Mouse (Mus musculus) liver, adult 2 months (tissue): ENCODE data around the gene Nfat5. TPM values are rescaled to one million over a fixed set of nuclear protein-coding genes. Genes with fewer than 3 reads are reported as not detected.

Source experiments
- DNase-seq: peaks from one replicate; pipeline ENCODE4 v3.0.0-alpha.2; 2011; ENCODE audit warnings: low read depth, low spot score; ENCODE audit errors: extremely low read depth
- H3K27ac ChIP-seq: fragments of 200-500 bp; replicated peaks from 2 replicates; pipeline ENCODE4 v1.5.1; 2012; ENCODE audit warnings: low read depth, mild to moderate bottlenecking, control low read depth, inconsistent platforms, low read length; ENCODE audit not compliant: insufficient read depth
- H3K27me3 ChIP-seq: fragments of 200-500 bp; 2 replicates; pipeline ENCODE4 v1.6.1; 2012; ENCODE audit warnings: mild to moderate bottlenecking, moderate library complexity, low read length, inconsistent platforms; ENCODE audit not compliant: control insufficient read depth, insufficient read depth
- H3K36me3 ChIP-seq: fragments of 200-500 bp; 2 replicates; pipeline ENCODE4 v1.6.1; 2012; ENCODE audit warnings: low read length, inconsistent platforms; ENCODE audit not compliant: control insufficient read depth, insufficient read depth
- H3K4me1 ChIP-seq: fragments of 200-500 bp; 2 replicates; pipeline ENCODE4 v1.6.1; 2011; ENCODE audit warnings: low read length; ENCODE audit not compliant: control insufficient read depth, insufficient read depth
- H3K4me3 ChIP-seq: fragments of 200-500 bp; 2 replicates; pipeline ENCODE4 v1.5.1; 2011; ENCODE audit warnings: low read depth, mild to moderate bottlenecking, control low read depth, low read length, moderate library complexity; ENCODE audit not compliant: insufficient read depth
- H3K79me2 ChIP-seq: fragments of 200-500 bp; 2 replicates; pipeline ENCODE4 v1.6.1; 2012; ENCODE audit warnings: inconsistent platforms, mild to moderate bottlenecking, low read length, moderate library complexity; ENCODE audit not compliant: control insufficient read depth, insufficient read depth
- H3K9ac ChIP-seq: fragments of 200-500 bp; 2 replicates; pipeline ENCODE4 v1.6.1; 2012; ENCODE audit warnings: low read depth, mild to moderate bottlenecking, control low read depth, inconsistent platforms, low read length
- CTCF ChIP-seq: fragments of 200-500 bp; IDR thresholded peaks from 2 replicates; pipeline ENCODE4 v1.5.1; 2011; ENCODE audit warnings: low read depth, low read length, control low read depth
- POLR2A ChIP-seq: fragments of 200-500 bp; IDR thresholded peaks from 2 replicates; pipeline ENCODE4 v1.6.1; 2011; ENCODE audit warnings: low read length, control low read depth; ENCODE audit not compliant: insufficient read depth; ENCODE audit errors: extremely low read depth
- WGBS: fragments of 180-500 bp; shearing (Covaris S2); methylation state at CpG from one replicate; pipeline ENCODE4 v1.1.7; 2018; 5-methylcytosine and 5-hydroxymethylcytosine counted together
- polyA plus RNA-seq: library from polyadenylated mRNA; depleted of rRNA; stranded (reverse); fragments of >200 nt; gene quantifications from 2 replicates; pipeline ENCODE4 v1.2.3, GENCODE M21; 2012
- total RNA-seq: library from RNA; depleted of rRNA; stranded (reverse); fragments of >200 nt; gene quantifications from 2 replicates; pipeline ENCODE4 v1.2.3, GENCODE M21; 2014

Gene Nfat5
- total and polyA plus RNA-seq, 2 experiments: 9.4 to 9.7 TPM

- H3K4me3 ChIP-seq: peak overlapping the region; percentile 95
- peaks cover 4% of the 10 kb centered on the region; the same call in 1 of the 2 replicates for H3K4me1 ChIP-seq
- H3K27me3 ChIP-seq: no peaks in the 10 kb centered on the region
- DNase-seq: no peak
- no peaks in the 10 kb centered on the region for H3K36me3 ChIP-seq
- H3K27ac ChIP-seq: peak overlapping the region; percentile 88
- H3K79me2 ChIP-seq: peaks cover 6% of the 10 kb centered on the region; the same call in 1 of the 2 replicates
- peak overlapping the region; percentile 94 for H3K9ac ChIP-seq
- TF ChIP-seq POLR2A: no peak
- no peak for TF ChIP-seq CTCF
- WGBS: 1% methylated on average over 75 of the region's 98 CpGs
Measured at GRCm38 (mm10) chr8:107293641-107294628, 665 bp downstream of the Nfat5 start.

- Histone ChIP-seq H3K4me1 (peaks cover 4% of the 10 kb centered on the region; the same call in 1 of the 2 replicates), H3K27me3 (no peaks in the 10 kb centered on the region), H3K9ac (no peak overlapping the region), H3K4me3 (no peak overlapping the region), H3K36me3 (no peaks in the 10 kb centered on the region), H3K79me2 (peaks cover 6% of the 10 kb centered on the region; the same call in 1 of the 2 replicates), H3K27ac (no peak overlapping the region)
- no peak for DNase-seq
- WGBS: 96% methylated on average over 1 of the region's 1 CpGs
- TF ChIP-seq CTCF (no peak), POLR2A (no peak)
Measured at GRCm38 (mm10) chr8:107295450-107295849, 2.2 kb downstream of the Nfat5 start.

GRCm38 (mm10) chr8:107311876-107312275 lies 18.6 kb downstream of the Nfat5 start:
- H3K9ac ChIP-seq: no peak overlapping the region
- TF ChIP-seq POLR2A: no peak
- TF ChIP-seq CTCF: no peak
- no peak overlapping the region for H3K27ac ChIP-seq
- DNase-seq: peak; percentile 89
- H3K4me3 ChIP-seq: no peak overlapping the region
- H3K27me3 ChIP-seq: no peaks in the 10 kb centered on the region
- peaks cover 15% of the 10 kb centered on the region for H3K4me1 ChIP-seq
- H3K79me2 ChIP-seq: peaks cover 17% of the 10 kb centered on the region; the same call in 1 of the 2 replicates
- no peaks in the 10 kb centered on the region for H3K36me3 ChIP-seq

- peak; percentile 75 for DNase-seq
- H3K27me3 ChIP-seq: no peaks in the 10 kb centered on the region
- no peak overlapping the region for H3K9ac ChIP-seq
- H3K27ac ChIP-seq: no peak overlapping the region
- peaks cover 5% of the 10 kb centered on the region for H3K4me1 ChIP-seq
- H3K36me3 ChIP-seq: no peaks in the 10 kb centered on the region
- TF ChIP-seq CTCF (peak; percentile 74; the same call in 1 of the 2 replicates), POLR2A (no peak)
- H3K79me2 ChIP-seq: peaks cover 5% of the 10 kb centered on the region; the same call in 1 of the 2 replicates
- H3K4me3 ChIP-seq: no peak overlapping the region
- 3% methylated on average over 1 of the region's 1 CpGs for WGBS
Measured at GRCm38 (mm10) chr8:107324142-107324541, 30.9 kb downstream of the Nfat5 start.

GRCm38 (mm10) chr8:107329595-107329994 lies 36.3 kb downstream of the Nfat5 start:
- Histone ChIP-seq H3K27me3 (no peaks in the 10 kb centered on the region), H3K79me2 (no peaks in the 10 kb centered on the region; the same call in 1 of the 2 replicates), H3K4me3 (no peak overlapping the region), H3K36me3 (no peaks in the 10 kb centered on the region), H3K9ac (no peak overlapping the region), H3K4me1 (no peaks in the 10 kb centered on the region), H3K27ac (no peak overlapping the region)
- DNase-seq: no peak
- TF ChIP-seq POLR2A (no peak), CTCF (no peak; the same call in 1 of the 2 replicates)
- WGBS: 69% methylated on average over 1 of the region's 1 CpGs

GRCm38 (mm10) chr8:107336480-107336879 lies 43.2 kb downstream of the Nfat5 start:
- no peak overlapping the region for H3K9ac ChIP-seq
- no peaks in the 10 kb centered on the region; the same call in 1 of the 2 replicates for H3K79me2 ChIP-seq
- H3K4me3 ChIP-seq: no peak overlapping the region
- 88% methylated on average over 1 of the region's 1 CpGs for WGBS
- peaks cover 2% of the 10 kb centered on the region; the same call in 1 of the 2 replicates for H3K36me3 ChIP-seq
- no peak overlapping the region for H3K27ac ChIP-seq
- H3K4me1 ChIP-seq: no peaks in the 10 kb centered on the region
- no peaks in the 10 kb centered on the region for H3K27me3 ChIP-seq
- no peak for DNase-seq
- TF ChIP-seq POLR2A (no peak), CTCF (no peak)
